Mouse (Mus musculus) liver, postnatal 0 days (tissue): ENCODE measurements around the gene Rps6ka5.

Experiments
- CTCF ChIP-seq: sonication (generic); IDR thresholded peaks from 2 replicates; pipeline ENCODE4 v1.5.1; 2016; ENCODE audit warnings: antibody characterized with exemption, low read depth
- EP300 ChIP-seq: IDR thresholded peaks from 2 replicates; pipeline ENCODE4 v1.6.1; 2016; ENCODE audit warnings: antibody characterized with exemption, low read depth, mild to moderate bottlenecking

GRCm38 (mm10) chr12:100542494-100542893 lies 184.3 kb downstream of the Rps6ka5 start:
- no peak for TF ChIP-seq CTCF
- TF ChIP-seq EP300, result no peak
